Mouse (Mus musculus): Measurements from ENCODE around the gene Tbx10. TPM values are rescaled to one million over a fixed set of nuclear protein-coding genes. Genes with fewer than 3 reads are reported as not detected.
"Not testable (repeated sequence)": the region's sequence is repeated elsewhere in the genome, so short reads cannot be mapped to it uniquely, and the experiment has no call there.

Gene Tbx10
- polyA plus RNA-seq, 1 experiment from 2014 or later = 0.17 TPM

DNA sequence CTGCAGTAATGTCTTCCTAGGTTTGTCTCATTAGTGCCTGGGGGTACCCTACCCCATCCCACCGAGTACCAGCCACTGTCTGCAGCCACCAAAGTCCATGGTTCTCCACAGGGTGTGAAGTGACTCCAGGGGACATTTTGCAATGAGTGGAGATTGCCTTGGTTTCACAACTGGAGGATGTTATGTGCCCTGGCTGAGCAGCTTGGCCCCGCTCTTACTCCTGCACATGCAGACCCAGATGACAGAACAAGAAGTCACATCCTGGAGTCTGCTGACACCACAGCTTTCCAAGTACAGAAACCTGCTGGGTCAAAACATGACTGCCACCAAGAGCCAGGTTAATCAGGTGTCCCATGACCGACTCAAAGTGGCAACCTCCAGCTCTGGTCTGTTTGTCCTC lies 37.5 kb upstream of the Tbx10 start:
- WGBS = 67% methylated on average over 3 of the region's 3 CpGs
- Histone ChIP-seq H3K27me3 (ENCODE audit: control insufficient read depth, insufficient read depth, low read length) (no peaks in the 10 kb centered on the region), H3K4me1 (ENCODE audit: control insufficient read depth, insufficient read depth, low read length) (no peaks in the 10 kb centered on the region), H3K9me3 (replicated peaks; ENCODE audit: control insufficient read depth, low read length) (no peaks in the 10 kb centered on the region), H3K36me3 (ENCODE audit: control insufficient read depth, insufficient read depth, low read length) (no peaks in the 10 kb centered on the region), H3K4me2 (ENCODE audit: low read depth, low read length) (no peak overlapping the region), H3K27ac (ENCODE audit: low read length) (no peak overlapping the region), H3K9ac (ENCODE audit: low read length) (no peak overlapping the region), H3K4me3 (replicated peaks; ENCODE audit: low read length) (no peak overlapping the region)
- ATAC-seq (ENCODE audit: insufficient read depth, low FRiP score) = no peak

DNA sequence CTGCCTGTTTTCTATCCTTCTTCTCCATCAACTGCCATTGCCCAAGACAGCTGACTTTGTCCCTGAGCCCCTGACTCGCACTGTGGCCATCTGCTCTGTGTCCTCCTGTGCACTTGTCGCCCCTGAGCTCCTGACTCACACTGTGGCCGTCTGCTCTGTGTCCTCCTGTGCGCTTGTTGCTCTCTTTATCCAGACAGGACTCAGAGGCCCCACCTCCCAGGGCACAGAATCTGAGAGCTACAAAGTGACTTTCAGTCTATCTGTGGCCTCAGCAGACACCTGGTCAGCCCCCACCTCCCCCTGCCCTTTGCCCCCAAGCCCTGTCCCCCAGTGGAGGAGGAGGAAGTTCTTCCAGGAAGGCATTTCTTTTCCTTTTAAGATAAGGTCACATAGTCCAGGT lies 36.7 kb upstream of the Tbx10 start:
- ATAC-seq (ENCODE audit: insufficient read depth, low FRiP score) = no peak; the same call in 1 of the 2 replicates

DNA sequence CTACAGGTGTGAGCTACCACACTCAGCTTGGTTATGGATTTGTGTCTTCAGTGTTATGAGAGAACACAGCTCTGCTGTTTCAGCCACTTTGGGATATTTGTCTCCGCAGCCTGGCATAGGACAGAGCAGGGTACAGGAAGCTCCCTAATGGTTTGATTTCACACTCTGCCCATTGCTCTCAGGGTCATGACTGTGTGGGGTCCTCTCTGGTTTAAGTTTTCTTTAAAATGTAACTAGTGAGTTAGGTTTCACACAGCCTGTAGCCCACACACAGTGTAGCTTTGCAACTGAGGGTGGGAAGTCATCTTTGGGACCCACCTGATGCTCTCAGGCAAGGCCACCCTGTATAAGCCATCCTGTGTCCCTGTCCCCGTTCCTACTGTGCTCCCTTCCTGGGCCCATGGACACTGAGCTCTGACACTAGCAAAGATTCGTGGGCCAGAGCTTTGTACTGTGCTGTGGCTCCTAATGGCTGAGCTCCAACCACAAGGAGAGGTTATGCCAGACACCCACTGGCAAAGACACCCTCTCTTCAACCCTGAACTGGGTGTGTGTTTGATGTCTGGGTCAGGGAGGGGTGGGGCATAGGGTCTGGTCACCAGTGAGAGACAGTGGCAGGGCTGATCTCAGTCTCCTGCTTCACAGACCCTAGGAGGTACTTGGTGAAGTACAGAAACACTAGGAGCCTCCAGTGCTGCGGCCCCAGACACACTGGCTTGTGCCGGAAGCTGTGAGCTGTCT lies 35.1 kb upstream of the Tbx10 start:
- WGBS = 69% methylated on average over 5 of the region's 5 CpGs
- H3K4me1 ChIP-seq (ENCODE audit: control insufficient read depth, insufficient read depth, low read length); ATAC-seq (ENCODE audit: insufficient read depth, low FRiP score); H3K4me3 ChIP-seq (replicated peaks; ENCODE audit: low read length); H3K27ac ChIP-seq (ENCODE audit: low read length); H3K4me2 ChIP-seq (ENCODE audit: low read depth, low read length); H3K36me3 ChIP-seq (ENCODE audit: control insufficient read depth, insufficient read depth, low read length); H3K9ac ChIP-seq (ENCODE audit: low read length); H3K9me3 ChIP-seq (replicated peaks; ENCODE audit: control insufficient read depth, low read length); H3K27me3 ChIP-seq (ENCODE audit: control insufficient read depth, insufficient read depth, low read length): not testable (repeated sequence)

More for the DNA sequence above, 36.7 kb upstream of the Tbx10 start:
- no peak overlapping the region for H3K27ac ChIP-seq (ENCODE audit: low read length)
- H3K4me1 ChIP-seq (ENCODE audit: control insufficient read depth, insufficient read depth, low read length) = no peaks in the 10 kb centered on the region
- no peak overlapping the region for H3K4me2 ChIP-seq (ENCODE audit: low read depth, low read length)
- no peaks in the 10 kb centered on the region for H3K36me3 ChIP-seq (ENCODE audit: control insufficient read depth, insufficient read depth, low read length)
- no peaks in the 10 kb centered on the region for H3K27me3 ChIP-seq (ENCODE audit: control insufficient read depth, insufficient read depth, low read length)
- no peak overlapping the region for H3K9ac ChIP-seq (ENCODE audit: low read length)
- 35% methylated on average over 4 of the region's 4 CpGs for WGBS
- H3K9me3 ChIP-seq (replicated peaks; ENCODE audit: control insufficient read depth, low read length) = no peaks in the 10 kb centered on the region
- no peak overlapping the region for H3K4me3 ChIP-seq (replicated peaks; ENCODE audit: low read length)

DNA sequence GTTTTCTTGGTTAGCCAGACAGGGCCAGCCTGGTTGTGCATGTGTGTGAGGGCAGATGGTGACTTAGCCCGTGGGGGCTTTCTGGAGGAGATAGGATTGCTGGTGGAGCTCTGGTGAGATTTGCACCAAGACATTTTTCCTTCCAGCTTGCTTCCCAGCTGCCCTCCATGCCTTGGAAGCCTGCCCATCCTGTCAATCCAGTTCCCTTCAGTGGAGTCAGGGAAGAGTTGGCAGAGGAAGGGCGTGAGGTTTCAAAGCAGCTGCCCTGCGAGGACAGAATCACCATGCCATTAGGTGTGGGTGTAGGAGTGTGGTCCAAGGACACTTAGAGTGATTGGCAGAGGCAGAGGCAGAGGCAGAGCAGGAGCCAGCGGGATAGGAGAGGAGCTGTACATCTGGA lies 34.1 kb upstream of the Tbx10 start, which contains the start of gene Aldh3b3:
TSS of gene Aldh3b3 (plus strand) at position 176 of the 400 bp plus-strand sequence.
- H3K36me3 ChIP-seq (ENCODE audit: control insufficient read depth, insufficient read depth, low read length) = no peaks in the 10 kb centered on the region
- no peaks in the 10 kb centered on the region for H3K4me1 ChIP-seq (ENCODE audit: control insufficient read depth, insufficient read depth, low read length)
- no peaks in the 10 kb centered on the region for H3K9me3 ChIP-seq (replicated peaks; ENCODE audit: control insufficient read depth, low read length)
- ATAC-seq (ENCODE audit: insufficient read depth, low FRiP score) = no peak
- no peak within 1 kb of the TSS for H3K27ac ChIP-seq (ENCODE audit: low read length)
- no peak within 1 kb of the TSS for H3K4me2 ChIP-seq (ENCODE audit: low read depth, low read length)
- H3K9ac ChIP-seq (ENCODE audit: low read length) = no peak within 1 kb of the TSS; the same call in 1 of the 2 replicates
- WGBS = 58% methylated on average over 4 of the region's 4 CpGs
- H3K27me3 ChIP-seq (ENCODE audit: control insufficient read depth, insufficient read depth, low read length) = no peaks in the 10 kb centered on the region
- no peak within 1 kb of the TSS for H3K4me3 ChIP-seq (replicated peaks; ENCODE audit: low read length)

DNA sequence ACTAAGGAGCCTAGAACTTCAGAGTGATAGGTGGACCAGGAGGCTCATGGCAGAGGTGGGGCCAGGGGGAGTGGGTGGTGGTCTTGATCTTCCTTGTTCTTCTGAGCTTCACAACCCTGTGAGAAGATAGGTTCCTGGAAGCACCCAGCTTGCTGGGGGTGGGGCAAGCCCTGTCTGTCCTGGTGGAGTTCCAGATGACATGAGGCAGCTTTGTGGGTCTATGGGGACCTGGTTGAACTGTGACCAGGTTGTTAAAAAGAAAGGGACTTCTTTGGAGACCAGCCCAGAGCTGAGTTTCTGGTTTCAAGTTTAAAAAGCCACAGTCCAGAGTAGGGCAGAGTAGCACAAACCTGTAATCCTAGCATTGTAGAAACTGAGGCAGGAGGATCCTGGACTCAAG lies 33.5 kb upstream of the Tbx10 start:
- no peaks in the 10 kb centered on the region for H3K9me3 ChIP-seq (replicated peaks; ENCODE audit: control insufficient read depth, low read length)
- H3K9ac ChIP-seq (ENCODE audit: low read length) = no peak overlapping the region
- H3K4me1 ChIP-seq (ENCODE audit: control insufficient read depth, insufficient read depth, low read length) = no peaks in the 10 kb centered on the region
- no peak overlapping the region for H3K4me3 ChIP-seq (replicated peaks; ENCODE audit: low read length)
- H3K27ac ChIP-seq (ENCODE audit: low read length) = no peak overlapping the region
- no peaks in the 10 kb centered on the region for H3K27me3 ChIP-seq (ENCODE audit: control insufficient read depth, insufficient read depth, low read length)
- no peaks in the 10 kb centered on the region for H3K36me3 ChIP-seq (ENCODE audit: control insufficient read depth, insufficient read depth, low read length)
- no peak overlapping the region for H3K4me2 ChIP-seq (ENCODE audit: low read depth, low read length)
- ATAC-seq (ENCODE audit: insufficient read depth, low FRiP score) = no peak

DNA sequence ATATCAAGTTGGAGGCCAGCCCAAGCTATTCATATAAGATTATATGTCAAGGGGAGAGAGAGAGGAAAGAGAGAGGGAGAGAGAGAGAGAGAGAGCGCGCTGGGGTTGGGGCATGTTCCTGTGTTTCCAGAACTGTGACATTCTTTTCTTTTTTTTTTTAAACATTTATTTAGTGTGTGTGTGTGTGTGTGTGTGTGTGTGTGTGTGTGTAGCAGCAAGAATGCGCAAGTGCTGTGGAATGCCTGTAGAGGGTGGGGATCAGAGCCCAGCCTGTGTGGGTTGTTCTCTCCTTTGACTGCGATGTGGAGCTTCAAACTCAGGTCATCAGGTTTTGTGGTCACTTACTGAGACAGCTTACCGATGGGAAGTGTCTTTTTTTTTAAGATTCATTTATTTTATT lies 32.3 kb upstream of the Tbx10 start:
- H3K4me1 ChIP-seq (ENCODE audit: control insufficient read depth, insufficient read depth, low read length) = no peaks in the 10 kb centered on the region
- no peak overlapping the region for H3K4me2 ChIP-seq (ENCODE audit: low read depth, low read length)
- H3K9ac ChIP-seq (ENCODE audit: low read length) = no peak overlapping the region
- H3K27ac ChIP-seq (ENCODE audit: low read length) = no peak overlapping the region
- H3K27me3 ChIP-seq (ENCODE audit: control insufficient read depth, insufficient read depth, low read length) = no peaks in the 10 kb centered on the region
- ATAC-seq (ENCODE audit: insufficient read depth, low FRiP score) = no peak
- WGBS = 65% methylated on average over 5 of the region's 5 CpGs
- H3K36me3 ChIP-seq (ENCODE audit: control insufficient read depth, insufficient read depth, low read length) = no peaks in the 10 kb centered on the region
- no peak overlapping the region for H3K4me3 ChIP-seq (replicated peaks; ENCODE audit: low read length)
- no peaks in the 10 kb centered on the region for H3K9me3 ChIP-seq (replicated peaks; ENCODE audit: control insufficient read depth, low read length)

DNA sequence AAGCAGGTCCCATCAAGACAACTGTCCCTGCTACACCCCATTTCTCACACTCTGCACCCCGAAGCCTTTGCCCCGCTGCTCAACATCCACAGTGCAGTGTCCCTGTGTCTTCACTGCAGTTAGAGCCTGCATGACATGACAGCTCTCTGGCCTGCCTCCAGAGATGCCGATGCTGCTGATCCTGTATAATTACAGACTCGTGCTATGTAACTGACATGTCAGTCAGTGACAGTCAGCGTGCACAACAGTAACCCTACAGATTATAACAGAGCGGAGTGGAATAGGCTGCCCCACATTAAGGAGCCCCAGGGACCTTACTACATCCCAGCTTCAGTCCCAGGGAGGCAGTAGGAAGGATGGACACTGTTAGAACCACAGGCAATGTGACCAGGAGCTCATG lies 30.7 kb upstream of the Tbx10 start:
- not testable (repeated sequence) for H3K9ac ChIP-seq (ENCODE audit: low read length); H3K9me3 ChIP-seq (replicated peaks; ENCODE audit: control insufficient read depth, low read length); H3K4me3 ChIP-seq (replicated peaks; ENCODE audit: low read length); H3K36me3 ChIP-seq (ENCODE audit: control insufficient read depth, insufficient read depth, low read length); ATAC-seq (ENCODE audit: insufficient read depth, low FRiP score); H3K4me1 ChIP-seq (ENCODE audit: control insufficient read depth, insufficient read depth, low read length); H3K27me3 ChIP-seq (ENCODE audit: control insufficient read depth, insufficient read depth, low read length); H3K4me2 ChIP-seq (ENCODE audit: low read depth, low read length); H3K27ac ChIP-seq (ENCODE audit: low read length)
- WGBS = 78% methylated on average over 6 of the region's 6 CpGs

DNA sequence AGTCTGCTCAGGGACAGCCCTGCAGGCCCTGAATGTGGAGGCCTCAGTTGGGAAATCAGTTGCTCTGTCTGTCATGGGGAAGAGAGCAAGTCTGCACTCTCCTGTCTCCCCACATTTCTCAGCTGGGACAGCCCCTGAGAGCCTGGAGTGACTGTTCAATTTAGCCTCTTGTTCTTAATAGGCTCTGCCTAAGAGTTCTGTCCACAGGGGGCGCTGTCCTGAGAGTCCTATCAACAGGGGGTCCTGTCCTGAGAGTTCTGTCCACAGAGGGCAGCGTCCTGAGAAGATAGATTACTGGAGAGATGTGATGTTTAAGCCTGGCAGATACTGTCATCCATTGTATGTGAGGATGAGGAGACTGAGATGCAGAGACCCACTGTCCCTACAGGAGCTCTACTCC lies 30.1 kb upstream of the Tbx10 start:
- no peak overlapping the region for H3K4me2 ChIP-seq (ENCODE audit: low read depth, low read length)
- H3K27me3 ChIP-seq (ENCODE audit: control insufficient read depth, insufficient read depth, low read length) = no peaks in the 10 kb centered on the region
- H3K9me3 ChIP-seq (replicated peaks; ENCODE audit: control insufficient read depth, low read length) = no peaks in the 10 kb centered on the region
- no peak overlapping the region for H3K27ac ChIP-seq (ENCODE audit: low read length)
- no peaks in the 10 kb centered on the region for H3K4me1 ChIP-seq (ENCODE audit: control insufficient read depth, insufficient read depth, low read length)
- no peak for ATAC-seq (ENCODE audit: insufficient read depth, low FRiP score)
- no peak overlapping the region for H3K4me3 ChIP-seq (replicated peaks; ENCODE audit: low read length)
- WGBS = 13% methylated on average over 2 of the region's 2 CpGs
- H3K9ac ChIP-seq (ENCODE audit: low read length) = no peak overlapping the region
- H3K36me3 ChIP-seq (ENCODE audit: control insufficient read depth, insufficient read depth, low read length) = no peaks in the 10 kb centered on the region

DNA sequence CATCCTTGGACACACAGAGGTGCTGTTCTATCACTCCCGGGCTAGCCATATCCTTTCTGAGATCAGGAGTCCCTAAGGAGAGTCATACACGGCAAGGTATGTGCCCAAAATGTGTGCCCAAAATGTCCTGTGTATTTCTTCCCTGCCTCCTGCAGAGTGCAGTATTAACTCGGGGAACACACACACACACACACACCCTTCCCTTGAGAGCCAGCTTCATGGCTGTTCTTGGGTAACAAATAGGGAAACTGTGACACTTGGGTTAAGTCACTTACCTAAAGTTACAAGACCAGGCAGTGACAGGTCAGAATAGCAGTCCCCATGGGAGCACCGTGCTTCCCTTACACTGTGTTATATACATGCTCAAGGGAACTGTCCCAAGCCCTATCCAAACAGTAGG lies 28.5 kb upstream of the Tbx10 start:
- no peak overlapping the region for H3K4me2 ChIP-seq (ENCODE audit: low read depth, low read length)
- H3K4me3 ChIP-seq (replicated peaks; ENCODE audit: low read length) = no peak overlapping the region
- no peaks in the 10 kb centered on the region for H3K27me3 ChIP-seq (ENCODE audit: control insufficient read depth, insufficient read depth, low read length)
- no peaks in the 10 kb centered on the region for H3K36me3 ChIP-seq (ENCODE audit: control insufficient read depth, insufficient read depth, low read length)
- no peaks in the 10 kb centered on the region for H3K4me1 ChIP-seq (ENCODE audit: control insufficient read depth, insufficient read depth, low read length)
- 63% methylated on average over 4 of the region's 4 CpGs for WGBS
- ATAC-seq (ENCODE audit: insufficient read depth, low FRiP score) = no peak
- no peaks in the 10 kb centered on the region for H3K9me3 ChIP-seq (replicated peaks; ENCODE audit: control insufficient read depth, low read length)
- H3K27ac ChIP-seq (ENCODE audit: low read length) = no peak overlapping the region
- H3K9ac ChIP-seq (ENCODE audit: low read length) = no peak overlapping the region

Measured in stomach, embryonic 16.5 days (tissue).